Mouse (Mus musculus) erythroblast, embryonic 14.5 days (primary cell): Measurements from ENCODE around the gene Timp2. TPM values are rescaled to one million over a fixed set of nuclear protein-coding genes. Genes with fewer than 3 reads are reported as not detected.

ENCODE experiments used
- H3K27me3 ChIP-seq: 2 replicates; pipeline ENCODE4 v1.6.1; 2012; ENCODE audit warnings: inconsistent platforms; ENCODE audit not compliant: control insufficient read depth
- H3K36me3 ChIP-seq: 2 replicates; pipeline ENCODE4 v1.6.1; 2012; ENCODE audit warnings: mild to moderate bottlenecking, inconsistent platforms; ENCODE audit not compliant: control insufficient read depth
- H3K4me1 ChIP-seq: 2 replicates; pipeline ENCODE4 v1.6.1; 2012; ENCODE audit warnings: inconsistent platforms; ENCODE audit not compliant: control insufficient read depth
- H3K4me3 ChIP-seq: replicated peaks from 2 replicates; pipeline ENCODE3; 2012; ENCODE audit warnings: moderate library complexity, mild to moderate bottlenecking, inconsistent platforms
- H3K9me3 ChIP-seq: 2 replicates; pipeline ENCODE4 v1.6.1; 2012; ENCODE audit warnings: low read length, inconsistent platforms, mixed read lengths; ENCODE audit not compliant: control insufficient read depth
- GATA1 ChIP-seq: IDR thresholded peaks from 2 replicates; pipeline ENCODE4 v1.6.1; 2012; ENCODE audit warnings: low read length, inconsistent platforms, mixed read lengths
- TAL1 ChIP-seq: IDR thresholded peaks from 3 replicates; pipeline ENCODE4 v1.6.1; 2012; ENCODE audit warnings: low read length, inconsistent platforms, mixed read lengths
- polyA plus RNA-seq: library from polyadenylated mRNA; stranded (reverse); fragments of >175 nt; gene quantifications from 2 replicates; pipeline ENCODE4 v1.2.3, GENCODE M21; 2012

Timp2 gene
- polyA plus RNA-seq, 1 experiment: 0.13 TPM

DNA sequence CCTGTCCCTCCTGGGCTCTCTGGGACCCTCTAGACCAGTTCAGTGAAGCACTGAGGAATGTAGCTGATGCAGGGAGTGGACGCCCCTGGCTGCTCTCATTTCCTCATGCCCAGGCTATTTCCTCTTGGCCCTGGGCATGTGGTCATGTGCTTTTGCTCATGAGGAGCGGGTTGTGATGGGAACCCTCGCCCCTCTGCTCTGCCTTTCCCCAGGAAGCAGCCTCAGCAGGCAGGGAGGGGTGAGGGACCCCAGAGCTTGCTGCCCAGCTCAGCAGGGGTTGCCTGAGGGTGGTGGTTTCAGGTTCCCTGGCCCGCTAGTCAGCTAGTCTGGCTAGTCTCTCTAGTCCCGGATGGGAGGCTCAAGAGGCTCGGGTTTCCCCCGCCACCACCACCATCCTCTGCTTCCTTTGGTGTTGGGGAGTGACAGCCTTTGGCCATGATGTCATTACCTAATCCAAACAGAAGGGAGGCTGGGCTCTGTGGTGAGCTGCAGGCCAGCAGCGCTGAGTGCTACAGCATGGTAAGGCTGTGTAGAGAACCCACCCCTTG lies 7.5 kb upstream of the Timp2 start:
- Histone ChIP-seq H3K4me1 (no peaks in the 10 kb centered on the region), H3K36me3 (no peaks in the 10 kb centered on the region), H3K27me3 (no peaks in the 10 kb centered on the region), H3K4me3 (no peak overlapping the region), H3K9me3 (no peaks in the 10 kb centered on the region)
- no peak for TF ChIP-seq GATA1
- no peak for TF ChIP-seq TAL1

GRCm38 (mm10) chr11:118362501-118362900 lies 7.0 kb upstream of the Timp2 start:
- no peaks in the 10 kb centered on the region for H3K27me3 ChIP-seq
- no peak for TF ChIP-seq TAL1
- no peak for TF ChIP-seq GATA1
- H3K36me3 ChIP-seq: no peaks in the 10 kb centered on the region
- no peaks in the 10 kb centered on the region for H3K9me3 ChIP-seq
- no peak overlapping the region for H3K4me3 ChIP-seq
- H3K4me1 ChIP-seq: no peaks in the 10 kb centered on the region

DNA sequence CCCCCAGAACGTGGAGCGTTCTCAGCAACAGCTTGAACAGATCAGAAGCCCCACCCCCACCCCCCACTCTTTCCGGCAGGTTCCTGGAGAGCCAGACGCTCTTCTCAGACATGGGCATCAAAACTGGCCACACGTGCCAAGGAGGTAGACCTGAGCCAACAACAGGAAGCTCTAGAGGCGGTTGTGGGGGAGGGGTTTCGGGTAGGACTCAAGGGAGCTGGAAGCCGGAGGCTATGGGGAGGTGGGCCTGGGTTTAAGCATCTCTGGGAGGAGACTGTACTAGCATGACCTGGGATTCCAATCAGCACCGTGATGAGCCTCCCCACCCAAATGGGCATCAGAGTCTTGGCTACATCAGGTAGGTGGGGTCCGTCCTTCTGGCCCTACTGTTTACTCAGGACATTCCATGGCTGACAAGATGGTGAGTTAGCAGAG lies 5.4 kb upstream of the Timp2 start:
- H3K9me3 ChIP-seq: no peaks in the 10 kb centered on the region
- H3K4me3 ChIP-seq: no peak overlapping the region
- no peak for TF ChIP-seq GATA1
- no peak for TF ChIP-seq TAL1
- H3K36me3 ChIP-seq: no peaks in the 10 kb centered on the region
- no peaks in the 10 kb centered on the region for H3K4me1 ChIP-seq
- H3K27me3 ChIP-seq: peaks cover 4% of the 10 kb centered on the region

- TF ChIP-seq TAL1 (no peak), GATA1 (no peak)
- H3K4me1 ChIP-seq: no peaks in the 10 kb centered on the region
- peaks cover 9% of the 10 kb centered on the region for H3K27me3 ChIP-seq
- H3K4me3 ChIP-seq: no peak overlapping the region
- H3K9me3 ChIP-seq: no peaks in the 10 kb centered on the region
- H3K36me3 ChIP-seq: no peaks in the 10 kb centered on the region
Observed at GRCm38 (mm10) chr11:118360491-118360890, 5.0 kb upstream of the Timp2 start.

DNA sequence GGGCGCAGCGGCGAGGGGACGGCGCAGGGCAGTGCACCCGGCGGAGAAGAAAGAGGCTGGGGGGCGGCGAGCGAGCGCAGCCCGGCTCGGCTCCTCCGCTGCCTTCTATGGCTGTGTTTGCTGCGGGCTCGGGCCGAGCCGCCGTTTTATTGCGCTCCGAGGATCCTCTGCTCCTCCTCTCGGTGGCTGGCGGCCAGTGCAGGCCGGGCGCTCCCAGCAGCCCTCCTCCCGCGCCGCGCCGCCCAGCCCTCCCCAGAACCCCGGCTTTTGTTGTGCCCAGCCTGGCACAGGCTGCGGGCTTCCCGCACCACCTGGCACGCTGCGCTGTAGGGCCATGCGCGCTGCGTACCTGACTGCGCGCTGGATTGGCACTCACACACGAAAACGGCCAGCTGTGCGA lies 335 bp downstream of the Timp2 start:
- Histone ChIP-seq H3K9me3 (no peaks in the 10 kb centered on the region), H3K4me1 (no peaks in the 10 kb centered on the region), H3K36me3 (no peaks in the 10 kb centered on the region), H3K4me3 (peak overlapping the region; percentile 35), H3K27me3 (peaks cover 30% of the 10 kb centered on the region)
- TF ChIP-seq GATA1 (no peak), TAL1 (no peak)

GRCm38 (mm10) chr11:118354636-118355191 lies 826 bp downstream of the Timp2 start:
- Histone ChIP-seq H3K27me3 (peaks cover 30% of the 10 kb centered on the region), H3K9me3 (no peaks in the 10 kb centered on the region), H3K36me3 (no peaks in the 10 kb centered on the region), H3K4me1 (no peaks in the 10 kb centered on the region), H3K4me3 (peak overlapping the region; percentile 35)
- TF ChIP-seq TAL1: no peak
- no peak for TF ChIP-seq GATA1

GRCm38 (mm10) chr11:118349494-118349893 lies 6.0 kb downstream of the Timp2 start:
- Histone ChIP-seq H3K9me3 (no peaks in the 10 kb centered on the region), H3K4me3 (no peak overlapping the region), H3K4me1 (0 out of 2 replicates have a peak, but pooled peaks cover 1% of the 10 kb centered on the region), H3K27me3 (peaks cover 11% of the 10 kb centered on the region), H3K36me3 (no peaks in the 10 kb centered on the region)
- TF ChIP-seq GATA1 (no peak), TAL1 (no peak)

DNA sequence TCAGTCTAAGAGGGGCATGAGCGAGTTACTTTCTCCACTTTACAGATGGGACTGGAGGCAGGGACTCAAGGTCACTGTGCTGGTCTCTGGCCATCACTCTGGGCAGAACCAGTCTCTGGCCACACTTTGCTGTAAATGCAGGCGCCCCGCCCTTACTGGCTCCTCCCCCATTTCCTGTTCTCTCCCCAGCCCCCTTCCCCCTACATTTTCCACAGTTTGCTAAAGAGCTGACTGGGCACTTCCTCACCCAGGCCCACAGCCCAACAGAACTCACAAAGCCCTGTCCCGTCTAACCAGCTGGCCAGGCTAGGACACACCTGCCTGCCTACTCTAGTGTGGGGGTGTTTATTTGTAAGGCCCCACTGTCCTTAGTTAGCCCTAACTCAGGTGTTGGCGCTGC lies 6.7 kb downstream of the Timp2 start:
- Histone ChIP-seq H3K4me1 (0 out of 2 replicates have a peak, but pooled peaks cover 1% of the 10 kb centered on the region), H3K4me3 (no peak overlapping the region), H3K9me3 (no peaks in the 10 kb centered on the region), H3K36me3 (no peaks in the 10 kb centered on the region), H3K27me3 (peaks cover 5% of the 10 kb centered on the region)
- TF ChIP-seq TAL1 (no peak), GATA1 (no peak)

DNA sequence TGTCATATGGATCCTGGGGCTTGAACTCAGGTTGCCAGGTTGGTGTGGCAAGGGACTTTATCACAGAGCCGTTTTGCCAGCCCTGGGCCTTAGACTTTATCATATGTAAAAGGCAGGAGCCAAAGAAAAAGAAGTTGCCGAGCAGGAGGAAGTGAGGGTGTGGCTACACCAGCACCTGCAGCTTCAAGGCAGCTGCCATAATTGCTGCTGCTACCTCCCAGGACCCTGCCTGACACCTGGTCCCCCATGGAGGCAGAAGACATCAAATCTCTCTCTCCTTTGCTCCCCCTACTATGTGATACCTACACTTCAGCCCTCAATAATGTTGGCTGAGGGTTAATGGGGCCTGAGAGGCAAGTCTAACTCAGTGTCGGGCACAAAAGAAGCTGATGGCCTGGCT lies 7.1 kb downstream of the Timp2 start:
- H3K4me1 ChIP-seq: 0 out of 2 replicates have a peak, but pooled peaks cover 1% of the 10 kb centered on the region
- TF ChIP-seq GATA1: no peak
- no peak for TF ChIP-seq TAL1
- H3K4me3 ChIP-seq: no peak overlapping the region
- H3K36me3 ChIP-seq: no peaks in the 10 kb centered on the region
- H3K9me3 ChIP-seq: no peaks in the 10 kb centered on the region
- H3K27me3 ChIP-seq: peaks cover under 1% of the 10 kb centered on the region
